Mouse (Mus musculus) hematopoietic stem cell, adult 5-6 weeks (primary cell): ENCODE data around the gene Ntn5. TPM values are rescaled to one million over a fixed set of nuclear protein-coding genes. Genes with fewer than 3 reads are reported as not detected.

Source experiments
- ATAC-seq, 2 experiments: fragments of 125-278 bp in 1 of 2; replicated peaks in 1 of 2; 2 replicates each; pipeline ENCODE4 v1.8.0; 2016 to 2017; ENCODE audit warnings: inconsistent platforms in 2 of 2, mild to moderate bottlenecking in 2 of 2, moderate number of reproducible peaks in 2 of 2, low read depth in 1 of 2, moderate TSS enrichment in 1 of 2; ENCODE audit not compliant: low FRiP score in 2 of 2, poor library complexity in 2 of 2, severe bottlenecking in 2 of 2, insufficient read depth in 1 of 2, low TSS enrichment in 1 of 2
- total RNA-seq: library from RNA; stranded (forward); fragments of 172-1452, 232-1000 nt; gene quantifications from 2 replicates; pipeline ENCODE4 v1.2.3, GENCODE M21; 2017

Ntn5 gene
- total RNA-seq, 1 experiment from 2014 or later, result not detected

- no peak for ATAC-seq
These were observed 22.1 kb downstream of the Ntn5 start for GRCm38 (mm10) chr7:45705873-45706281.

GRCm38 (mm10) chr7:45706721-45707241 is 23.0 kb downstream of the Ntn5 start:
- ATAC-seq, result peak in 1 of 2 experiments; percentile 0; a peak in 1 of 4 replicates

- ATAC-seq, result peak; percentile 35 to 43
These were observed 23.6 kb downstream of the Ntn5 start for GRCm38 (mm10) chr7:45707375-45707967.

GRCm38 (mm10) chr7:45708221-45708761 is 24.5 kb downstream of the Ntn5 start:
- no peak for ATAC-seq

GRCm38 (mm10) chr7:45709036-45709435 is 25.2 kb downstream of the Ntn5 start:
- ATAC-seq, result no peak

- no peak for ATAC-seq
These were observed 26.0 kb downstream of the Ntn5 start for GRCm38 (mm10) chr7:45709677-45710355.

GRCm38 (mm10) chr7:45710477-45711191 is 26.8 kb downstream of the Ntn5 start:
- ATAC-seq, result no peak

- no peak for ATAC-seq
These were observed 27.6 kb downstream of the Ntn5 start for GRCm38 (mm10) chr7:45711316-45712021.

- no peak for ATAC-seq
These were observed 28.4 kb downstream of the Ntn5 start for GRCm38 (mm10) chr7:45712022-45712757.

- ATAC-seq, result no peak
These were observed 29.6 kb downstream of the Ntn5 start for GRCm38 (mm10) chr7:45713396-45713795.

- no peak for ATAC-seq
These were observed 30.2 kb downstream of the Ntn5 start for GRCm38 (mm10) chr7:45713881-45714520.

- no peak for ATAC-seq
These were observed 30.8 kb downstream of the Ntn5 start for GRCm38 (mm10) chr7:45714630-45715089.

- peak; percentile 84 to 85 for ATAC-seq
These were observed 31.4 kb downstream of the Ntn5 start, which contains the start of gene Rpl18 for GRCm38 (mm10) chr7:45715090-45715708. Gene Rpl18 (plus strand): TSS chr7:45715457.

GRCm38 (mm10) chr7:45715741-45716459 is 32.1 kb downstream of the Ntn5 start:
- ATAC-seq, result no peak; a peak in 1 of 4 replicates

GRCm38 (mm10) chr7:45716460-45716857 is 32.6 kb downstream of the Ntn5 start:
- no peak for ATAC-seq
